Mouse (Mus musculus) hindbrain, embryonic 12.5 days (tissue): ENCODE measurements at regions not wholly inside any gene's neighbourhood (a gene's known extent, or its start where the extent isn't known, plus 50 kb on each side); places are given as distances from the start of the nearest gene placed in this dataset.

Experiments used
- ATAC-seq: fragments of 200-750 bp; cut with Nextera tagmentation; 2 replicates; pipeline ENCODE4 v1.8.0; 2017; ENCODE audit warnings: moderate TSS enrichment; ENCODE audit not compliant: low FRiP score
- H3K27ac ChIP-seq: fragments of 300-500 bp; sonication (generic); 2 replicates; pipeline ENCODE4 v1.5.1; 2016; ENCODE audit warnings: mild to moderate bottlenecking
- H3K27me3 ChIP-seq: fragments of 300-500 bp; sonication (generic); 2 replicates; pipeline ENCODE4 v1.6.1; 2016; ENCODE audit warnings: mild to moderate bottlenecking
- H3K36me3 ChIP-seq: fragments of 300-500 bp; sonication (generic); 2 replicates; pipeline ENCODE4 v1.6.1; 2016; ENCODE audit warnings: mild to moderate bottlenecking
- H3K4me1 ChIP-seq: fragments of 300-500 bp; sonication (generic); 2 replicates; pipeline ENCODE4 v1.6.1; 2016
- H3K4me2 ChIP-seq: fragments of 300-500 bp; sonication (generic); replicated peaks from 2 replicates; pipeline ENCODE4 v1.6.1; 2016; ENCODE audit warnings: mild to moderate bottlenecking
- H3K4me3 ChIP-seq: fragments of 300-500 bp; sonication (generic); 2 replicates; pipeline ENCODE4 v1.5.1; 2016; ENCODE audit warnings: mild to moderate bottlenecking
- H3K9ac ChIP-seq: fragments of 300-500 bp; sonication (generic); 2 replicates; pipeline ENCODE4 v1.6.1; 2016; ENCODE audit warnings: mild to moderate bottlenecking, moderate library complexity
- H3K9me3 ChIP-seq: fragments of 300-500 bp; sonication (generic); replicated peaks from 2 replicates; pipeline ENCODE4 v1.6.1; 2016; ENCODE audit warnings: mild to moderate bottlenecking
- WGBS: fragments of 180-500 bp; shearing (Covaris S2); methylation state at CpG from one replicate; pipeline ENCODE4 v1.1.7; 2016; 5-methylcytosine and 5-hydroxymethylcytosine counted together

- H3K27me3 ChIP-seq: no peaks in the 10 kb centered on the region
- H3K4me1 ChIP-seq: no peaks in the 10 kb centered on the region
- WGBS: 97% methylated on average over 1 of the region's 1 CpGs
- H3K9me3 ChIP-seq: no peaks in the 10 kb centered on the region
- H3K9ac ChIP-seq: no peak overlapping the region
- H3K4me3 ChIP-seq: no peak overlapping the region
- no peak overlapping the region for H3K27ac ChIP-seq
- no peaks in the 10 kb centered on the region for H3K36me3 ChIP-seq
- no peak for ATAC-seq
- H3K4me2 ChIP-seq: no peak overlapping the region
These were observed 77.9 kb upstream of the Mdga2 start for GRCm38 (mm10) chr12:67300245-67300644.

- WGBS: 79% methylated on average over 2 of the region's 2 CpGs
- H3K27me3 ChIP-seq: no peaks in the 10 kb centered on the region
- H3K27ac ChIP-seq: no peak overlapping the region
- ATAC-seq: no peak
- no peak overlapping the region for H3K4me2 ChIP-seq
- no peak overlapping the region for H3K9ac ChIP-seq
- no peaks in the 10 kb centered on the region for H3K36me3 ChIP-seq
- no peaks in the 10 kb centered on the region for H3K9me3 ChIP-seq
- no peaks in the 10 kb centered on the region for H3K4me1 ChIP-seq
- no peak overlapping the region for H3K4me3 ChIP-seq
These were observed 67.7 kb upstream of the Mdga2 start for GRCm38 (mm10) chr12:67290054-67290453.

DNA sequence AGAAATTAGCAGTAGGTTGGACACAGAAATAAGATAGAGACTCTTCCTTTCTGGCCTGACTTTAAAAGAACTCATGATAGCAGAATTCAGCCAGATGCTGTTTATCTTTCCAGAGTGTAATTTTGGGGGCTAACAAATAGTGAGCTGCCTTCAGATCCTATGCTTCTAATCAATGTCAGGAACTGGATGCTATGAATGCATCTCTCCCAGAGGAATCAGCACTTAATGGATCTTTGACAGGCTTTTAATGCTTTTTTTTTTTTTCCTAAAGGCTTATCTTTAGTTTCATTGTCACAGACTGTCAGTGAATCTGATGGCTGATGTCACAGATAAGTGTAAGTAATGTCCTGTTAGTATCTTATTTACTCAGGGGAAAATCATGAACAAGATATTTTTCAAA lies 50.5 kb upstream of the Mdga2 start:
- Histone ChIP-seq H3K36me3 (no peaks in the 10 kb centered on the region), H3K9ac (no peak overlapping the region), H3K4me2 (no peak overlapping the region), H3K4me3 (no peak overlapping the region), H3K27ac (no peak overlapping the region), H3K9me3 (no peaks in the 10 kb centered on the region), H3K27me3 (no peaks in the 10 kb centered on the region), H3K4me1 (no peaks in the 10 kb centered on the region)
- no peak for ATAC-seq

DNA sequence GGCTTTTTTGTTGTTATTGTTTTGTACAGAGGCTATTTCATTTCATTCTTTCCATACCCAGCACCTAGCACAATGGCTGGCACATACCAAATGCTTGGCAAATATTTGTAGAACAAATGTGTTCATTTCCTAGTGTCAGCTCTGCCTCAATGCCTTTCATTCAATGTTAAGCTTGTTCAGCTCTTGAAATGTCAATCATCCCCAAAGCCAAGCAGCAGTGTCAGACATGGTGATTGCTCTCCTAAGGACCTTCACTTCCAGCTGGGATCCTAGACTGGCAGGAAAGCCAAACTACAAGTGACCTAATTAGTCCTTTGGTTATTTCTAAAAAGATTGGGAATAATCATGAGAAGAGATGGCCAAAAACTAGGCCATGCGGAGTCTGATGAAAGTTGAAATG lies 50.0 kb upstream of the Mdga2 start:
- Histone ChIP-seq H3K9ac (no peak overlapping the region), H3K4me2 (no peak overlapping the region), H3K4me3 (no peak overlapping the region), H3K36me3 (no peaks in the 10 kb centered on the region), H3K27me3 (no peaks in the 10 kb centered on the region), H3K4me1 (no peaks in the 10 kb centered on the region), H3K27ac (no peak overlapping the region), H3K9me3 (no peaks in the 10 kb centered on the region)
- WGBS: 74% methylated on average over 1 of the region's 1 CpGs
- 0 out of 2 replicates have a peak, but pooled peaks have one; percentile 46 for ATAC-seq
